Mouse (Mus musculus) urinary bladder, postnatal 4 days (tissue): ENCODE data around the gene Dhrs3.

Experiments used
- DNase-seq, 2 experiments: peaks; one replicate each; pipeline ENCODE4 v3.0.0; 2021 to 2022; ENCODE audit warnings: low spot score in 2 of 2

Gene Dhrs3

DNA sequence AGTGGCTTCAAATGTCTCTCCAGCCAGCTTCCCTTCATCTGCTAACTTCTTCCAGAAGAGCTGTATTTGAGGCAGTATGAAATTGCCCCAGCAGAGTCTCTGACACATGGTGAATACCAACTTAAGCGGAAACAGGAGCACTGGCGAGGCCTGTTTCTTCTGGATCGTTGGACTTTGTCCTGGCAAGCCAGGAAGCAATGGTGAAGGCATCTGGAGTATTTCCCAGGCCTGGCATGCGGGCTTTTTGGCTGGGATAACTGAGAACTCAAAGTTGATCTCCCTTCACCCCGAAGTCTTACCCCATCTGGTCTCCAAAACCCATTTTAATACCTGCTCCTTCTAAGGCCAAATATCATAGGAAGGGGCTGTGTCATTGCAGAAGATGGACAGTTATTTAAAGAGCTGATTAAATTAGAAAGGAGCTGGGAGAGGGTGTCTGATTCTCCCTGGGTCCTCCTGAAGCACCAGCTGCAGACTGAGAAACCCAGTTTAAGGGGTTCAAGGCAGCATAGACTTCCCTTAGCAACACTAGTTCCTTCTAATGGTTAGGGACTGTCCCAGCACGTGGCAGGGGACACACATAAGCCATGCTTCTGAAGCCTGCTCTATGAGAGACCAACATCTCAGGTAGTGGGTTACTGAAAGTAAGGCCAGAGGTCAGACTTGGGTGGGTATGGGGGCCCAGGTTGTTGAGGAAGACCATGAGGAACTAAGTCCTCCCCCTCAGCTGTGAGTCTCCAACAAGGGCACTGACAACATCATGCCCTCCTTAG is 80.5 kb downstream of the Dhrs3 start:
- DNase-seq = no peak

DNA sequence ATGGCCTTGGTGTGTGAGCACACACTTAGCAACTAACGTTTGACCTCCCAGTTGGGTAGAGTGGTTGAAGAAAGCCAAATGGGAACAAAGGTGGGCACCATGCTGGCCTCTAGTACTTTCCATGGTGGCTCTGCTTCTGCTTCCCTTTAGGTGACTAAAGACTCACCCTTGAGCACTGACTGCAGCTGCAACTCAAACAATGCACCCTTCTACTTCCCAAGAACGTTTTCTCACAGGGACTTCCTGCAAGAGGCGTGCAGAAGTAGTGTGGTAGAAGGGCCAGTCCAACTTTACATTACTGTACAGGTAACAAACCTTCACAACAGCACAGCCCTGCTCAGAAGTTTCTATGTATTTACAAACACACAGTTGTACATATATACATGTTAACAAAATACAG is 81.8 kb downstream of the Dhrs3 start:
- DNase-seq = no peak

DNA sequence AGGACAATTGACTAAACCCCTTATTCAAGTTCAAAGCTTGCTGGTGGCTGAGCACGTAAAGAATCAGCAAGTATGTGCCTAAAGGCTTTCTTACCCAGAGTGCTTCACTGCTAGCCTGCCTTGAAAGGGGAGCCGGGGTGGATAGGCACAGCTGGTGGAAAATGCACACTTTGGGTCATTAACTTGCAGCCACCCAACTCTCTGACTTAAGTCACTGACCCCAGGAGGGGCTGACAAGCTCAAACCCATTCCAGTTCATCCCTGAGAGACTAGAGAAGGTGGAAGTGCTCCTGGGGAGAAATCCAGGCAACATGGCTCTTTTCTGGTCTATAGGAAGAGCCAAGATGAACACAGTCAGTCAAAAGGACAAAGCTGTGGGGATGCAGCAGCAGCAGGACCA is 82.9 kb downstream of the Dhrs3 start:
- DNase-seq = no peak

DNA sequence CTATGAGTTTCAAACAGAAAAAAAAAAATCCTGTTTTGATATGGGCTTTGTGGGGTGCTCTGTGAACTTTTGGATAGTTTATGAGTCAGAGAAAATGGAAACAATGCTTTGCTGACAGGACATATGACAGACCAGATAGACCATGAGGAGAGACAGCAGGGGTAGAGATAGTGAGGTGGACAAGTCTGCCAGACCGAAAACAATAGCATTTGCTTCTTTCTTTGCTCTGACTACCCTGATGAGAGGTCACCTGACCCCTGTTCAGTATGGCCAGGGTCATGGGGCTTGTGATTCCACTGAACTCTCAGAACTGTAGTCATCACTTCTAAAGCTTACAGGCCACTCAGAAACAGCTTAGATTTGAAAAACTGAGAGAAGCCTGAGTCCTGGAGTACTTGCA is 84.4 kb downstream of the Dhrs3 start:
- DNase-seq = no peak
